Mouse (Mus musculus): ENCODE measurements at regions not wholly inside any gene's neighbourhood (a gene's known extent, or its start where the extent isn't known, plus 50 kb on each side); places are given as distances from the start of the nearest gene placed in this dataset.

GRCm38 (mm10) chr6:11796361-11796760 lies 110.9 kb downstream of the Ndufa4 start:
- no peak for ATAC-seq (ENCODE audit: low FRiP score)
- Histone ChIP-seq H3K36me3 (no peaks in the 10 kb centered on the region), H3K4me3 (replicated peaks) (no peak overlapping the region), H3K9ac (replicated peaks) (no peak overlapping the region), H3K27ac (replicated peaks) (no peak overlapping the region), H3K27me3 (replicated peaks) (no peaks in the 10 kb centered on the region), H3K4me1 (no peaks in the 10 kb centered on the region), H3K9me3 (replicated peaks) (no peaks in the 10 kb centered on the region), H3K4me2 (no peak overlapping the region)
- WGBS, result 78% methylated on average over 3 of the region's 3 CpGs

DNA sequence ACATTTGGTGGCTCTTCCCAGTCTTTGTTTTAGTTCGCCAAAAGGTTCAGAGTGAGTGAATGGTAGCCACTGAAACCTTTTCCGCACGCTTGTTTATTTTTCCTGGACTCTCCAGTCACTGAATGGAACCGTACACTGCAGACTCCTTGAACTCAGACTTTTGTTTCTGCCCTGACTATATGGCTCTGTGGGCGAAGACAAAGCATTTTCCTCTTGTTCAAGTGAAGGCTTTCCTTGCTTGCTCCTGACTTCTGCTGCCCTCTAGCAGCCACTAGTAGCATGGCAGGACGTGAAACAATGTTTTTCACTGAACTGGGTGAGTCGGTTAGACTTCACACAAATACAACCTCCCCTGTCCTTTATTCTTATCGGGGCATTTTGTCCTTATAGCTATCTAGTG lies 113.9 kb downstream of the Ndufa4 start:
- Histone ChIP-seq H3K27me3 (replicated peaks) (no peaks in the 10 kb centered on the region), H3K9ac (replicated peaks) (no peak overlapping the region), H3K4me3 (replicated peaks) (no peak overlapping the region), H3K27ac (replicated peaks) (no peak overlapping the region), H3K4me2 (peak overlapping the region; percentile 29), H3K36me3 (no peaks in the 10 kb centered on the region), H3K4me1 (no peaks in the 10 kb centered on the region), H3K9me3 (replicated peaks) (no peaks in the 10 kb centered on the region)
- ATAC-seq (ENCODE audit: low FRiP score), result peak; percentile 79
- 25% methylated on average over 8 of the region's 8 CpGs for WGBS

DNA sequence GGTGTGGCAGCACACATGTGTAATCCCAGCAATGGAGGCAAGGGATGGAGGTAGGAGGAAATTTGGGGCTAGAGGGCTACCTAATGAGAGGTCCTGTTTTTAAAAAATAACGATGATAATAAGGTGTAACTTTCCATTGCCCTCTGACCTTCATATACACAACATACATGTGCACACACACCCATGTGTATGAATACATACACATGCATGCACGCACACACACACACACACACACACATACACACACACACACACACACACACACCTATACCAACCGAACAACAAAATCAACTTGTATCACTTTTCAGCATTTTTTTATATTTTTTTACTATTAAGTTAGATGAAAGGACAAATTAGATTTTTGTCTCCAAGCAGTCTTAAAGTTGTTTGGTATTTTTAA lies 115.1 kb downstream of the Ndufa4 start:
- 97% methylated on average over 3 of the region's 3 CpGs for WGBS
- H3K9ac ChIP-seq (replicated peaks), result no peak overlapping the region
- ATAC-seq (ENCODE audit: low FRiP score), result no peak
- H3K4me2 ChIP-seq, result no peak overlapping the region
- H3K27me3 ChIP-seq (replicated peaks), result no peaks in the 10 kb centered on the region
- no peaks in the 10 kb centered on the region for H3K36me3 ChIP-seq
- H3K4me3 ChIP-seq (replicated peaks), result no peak overlapping the region
- no peak overlapping the region for H3K27ac ChIP-seq (replicated peaks)
- H3K4me1 ChIP-seq, result no peaks in the 10 kb centered on the region
- no peaks in the 10 kb centered on the region for H3K9me3 ChIP-seq (replicated peaks)

DNA sequence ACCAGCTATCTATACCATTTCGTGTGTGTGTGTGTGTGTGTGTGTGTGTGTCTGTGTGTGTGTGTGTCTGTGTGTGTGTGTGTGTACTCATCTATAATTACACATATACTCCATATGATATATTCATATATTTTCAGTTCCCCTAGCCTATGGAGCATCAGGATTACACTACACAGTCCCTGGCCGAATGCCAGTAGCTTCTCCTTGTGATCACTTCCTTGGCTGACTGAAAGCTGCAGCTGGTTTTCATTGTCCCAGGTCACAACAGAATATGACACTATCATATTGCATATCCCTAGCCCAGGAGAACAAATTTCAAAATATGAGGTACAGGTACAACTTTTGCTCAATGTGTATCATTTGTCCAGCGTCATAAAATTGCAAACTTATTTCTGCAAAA lies 116.2 kb downstream of the Ndufa4 start:
- no peak for ATAC-seq (ENCODE audit: low FRiP score)
- H3K36me3 ChIP-seq, result no peaks in the 10 kb centered on the region
- no peak overlapping the region for H3K4me2 ChIP-seq
- H3K27me3 ChIP-seq (replicated peaks), result no peaks in the 10 kb centered on the region
- H3K27ac ChIP-seq (replicated peaks), result no peak overlapping the region
- no peaks in the 10 kb centered on the region for H3K9me3 ChIP-seq (replicated peaks)
- no peak overlapping the region for H3K9ac ChIP-seq (replicated peaks)
- no peaks in the 10 kb centered on the region for H3K4me1 ChIP-seq
- WGBS, result 81% methylated on average over 3 of the region's 3 CpGs
- no peak overlapping the region for H3K4me3 ChIP-seq (replicated peaks)

DNA sequence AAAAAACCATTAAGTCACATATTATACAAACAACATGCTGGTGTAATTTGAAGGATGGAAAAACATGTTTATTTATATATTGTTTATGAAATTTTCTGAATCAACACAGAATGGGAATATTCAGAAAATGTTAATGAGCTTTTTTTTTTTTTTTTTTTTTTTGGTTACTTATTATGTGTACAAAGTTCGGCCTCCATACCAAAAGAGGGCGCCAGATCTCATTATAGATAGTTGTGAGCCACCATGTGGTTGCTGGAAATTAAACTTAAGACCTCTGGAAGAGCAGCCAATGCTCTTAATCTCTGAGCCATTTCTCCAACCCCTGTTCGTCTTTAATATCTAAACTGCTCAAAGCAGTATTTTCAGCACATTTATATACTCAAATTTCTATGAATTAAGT lies 133.3 kb downstream of the Ndufa4 start:
- Histone ChIP-seq H3K4me1 (no peaks in the 10 kb centered on the region), H3K9ac (replicated peaks) (no peak overlapping the region), H3K4me3 (replicated peaks) (no peak overlapping the region), H3K27ac (replicated peaks) (no peak overlapping the region), H3K27me3 (replicated peaks) (no peaks in the 10 kb centered on the region), H3K9me3 (replicated peaks) (no peaks in the 10 kb centered on the region), H3K4me2 (no peak overlapping the region), H3K36me3 (no peaks in the 10 kb centered on the region)
- WGBS, result 93% methylated on average over 3 of the region's 3 CpGs
- ATAC-seq (ENCODE audit: low FRiP score), result no peak

DNA sequence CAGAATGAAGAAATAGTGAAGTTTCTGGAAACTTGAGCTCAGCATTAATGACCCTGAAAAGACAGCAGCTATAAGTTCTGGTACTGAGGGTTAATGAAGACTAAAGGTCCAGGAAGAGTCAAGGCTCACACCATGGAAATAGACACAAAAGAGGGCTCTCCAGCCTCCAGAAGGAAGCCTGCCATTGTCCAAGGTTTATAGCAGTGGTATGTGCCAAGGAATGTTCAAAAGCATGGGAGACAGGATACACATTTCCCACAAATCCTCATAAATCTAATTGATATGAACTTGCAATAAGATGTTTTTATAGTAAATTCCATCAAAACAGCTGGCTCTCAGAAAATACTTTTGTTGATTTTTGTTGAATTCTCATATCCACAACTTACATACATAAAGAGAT lies 144.4 kb downstream of the Ndufa4 start:
- no peaks in the 10 kb centered on the region for H3K36me3 ChIP-seq
- H3K4me1 ChIP-seq, result no peaks in the 10 kb centered on the region
- no peak overlapping the region for H3K9ac ChIP-seq (replicated peaks)
- H3K4me3 ChIP-seq (replicated peaks), result no peak overlapping the region
- H3K4me2 ChIP-seq, result no peak overlapping the region
- H3K9me3 ChIP-seq (replicated peaks), result no peaks in the 10 kb centered on the region
- no peak for ATAC-seq (ENCODE audit: low FRiP score)
- H3K27me3 ChIP-seq (replicated peaks), result no peaks in the 10 kb centered on the region
- no peak overlapping the region for H3K27ac ChIP-seq (replicated peaks)

DNA sequence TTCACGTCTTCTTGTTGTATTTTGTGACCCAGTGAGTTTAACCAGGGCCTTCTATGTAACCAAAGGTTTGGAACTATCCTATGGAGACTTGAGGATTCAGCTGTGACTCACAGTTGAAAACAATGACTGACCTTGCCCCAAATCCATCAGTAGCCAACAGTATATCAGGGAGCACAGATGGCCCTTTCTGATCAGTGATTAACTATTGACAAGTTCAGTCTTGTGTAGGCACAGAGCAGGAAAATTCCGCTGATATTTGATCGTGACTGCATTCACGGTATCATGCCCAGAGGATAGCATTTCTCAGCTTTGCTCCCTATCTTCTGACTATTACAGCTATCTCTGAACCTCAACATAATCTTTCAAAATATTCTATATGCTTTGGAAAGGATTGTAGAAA lies 169.6 kb downstream of the Ndufa4 start:
- no peak overlapping the region for H3K4me2 ChIP-seq
- ATAC-seq (ENCODE audit: low FRiP score), result no peak
- H3K4me1 ChIP-seq, result no peaks in the 10 kb centered on the region

GRCm38 (mm10) chr6:11731126-11731525 lies 176.2 kb downstream of the Ndufa4 start:
- no peak for ATAC-seq (ENCODE audit: low FRiP score)
- H3K4me3 ChIP-seq (replicated peaks), result no peak overlapping the region
- H3K27me3 ChIP-seq (replicated peaks), result no peaks in the 10 kb centered on the region
- H3K9ac ChIP-seq (replicated peaks), result no peak overlapping the region
- H3K36me3 ChIP-seq, result no peaks in the 10 kb centered on the region
- H3K4me2 ChIP-seq, result no peak overlapping the region
- peaks cover 3% of the 10 kb centered on the region; the same call in 1 of the 2 replicates for H3K4me1 ChIP-seq
- no peak overlapping the region for H3K27ac ChIP-seq (replicated peaks)
- no peaks in the 10 kb centered on the region for H3K9me3 ChIP-seq (replicated peaks)

More for the DNA sequence above, 169.6 kb downstream of the Ndufa4 start:
- Histone ChIP-seq H3K36me3 (no peaks in the 10 kb centered on the region), H3K9ac (replicated peaks) (no peak overlapping the region), H3K27me3 (replicated peaks) (no peaks in the 10 kb centered on the region), H3K4me3 (replicated peaks) (no peak overlapping the region), H3K27ac (replicated peaks) (no peak overlapping the region), H3K9me3 (replicated peaks) (no peaks in the 10 kb centered on the region)
- 84% methylated on average over 4 of the region's 4 CpGs for WGBS

GRCm38 (mm10) chr6:11730667-11731066 lies 176.6 kb downstream of the Ndufa4 start:
- H3K9ac ChIP-seq (replicated peaks), result no peak overlapping the region
- no peaks in the 10 kb centered on the region for H3K36me3 ChIP-seq
- no peak overlapping the region for H3K4me3 ChIP-seq (replicated peaks)
- no peaks in the 10 kb centered on the region for H3K27me3 ChIP-seq (replicated peaks)
- H3K4me2 ChIP-seq, result no peak overlapping the region
- no peak overlapping the region for H3K27ac ChIP-seq (replicated peaks)
- ATAC-seq (ENCODE audit: low FRiP score), result no peak
- H3K4me1 ChIP-seq, result peaks cover 3% of the 10 kb centered on the region; the same call in 1 of the 2 replicates
- WGBS, result 66% methylated on average over 2 of the region's 2 CpGs
- H3K9me3 ChIP-seq (replicated peaks), result no peaks in the 10 kb centered on the region

- H3K4me1 ChIP-seq, result peaks cover 3% of the 10 kb centered on the region; the same call in 1 of the 2 replicates
- no peak overlapping the region for H3K9ac ChIP-seq (replicated peaks)
- no peak for ATAC-seq (ENCODE audit: low FRiP score)
- no peak overlapping the region for H3K4me2 ChIP-seq
- H3K36me3 ChIP-seq, result no peaks in the 10 kb centered on the region
- H3K9me3 ChIP-seq (replicated peaks), result no peaks in the 10 kb centered on the region
- 83% methylated on average over 1 of the region's 1 CpGs for WGBS
- no peaks in the 10 kb centered on the region for H3K27me3 ChIP-seq (replicated peaks)
- no peak overlapping the region for H3K27ac ChIP-seq (replicated peaks)
- H3K4me3 ChIP-seq (replicated peaks), result no peak overlapping the region
Observed at GRCm38 (mm10) chr6:11727806-11728205, 179.5 kb downstream of the Ndufa4 start.

DNA sequence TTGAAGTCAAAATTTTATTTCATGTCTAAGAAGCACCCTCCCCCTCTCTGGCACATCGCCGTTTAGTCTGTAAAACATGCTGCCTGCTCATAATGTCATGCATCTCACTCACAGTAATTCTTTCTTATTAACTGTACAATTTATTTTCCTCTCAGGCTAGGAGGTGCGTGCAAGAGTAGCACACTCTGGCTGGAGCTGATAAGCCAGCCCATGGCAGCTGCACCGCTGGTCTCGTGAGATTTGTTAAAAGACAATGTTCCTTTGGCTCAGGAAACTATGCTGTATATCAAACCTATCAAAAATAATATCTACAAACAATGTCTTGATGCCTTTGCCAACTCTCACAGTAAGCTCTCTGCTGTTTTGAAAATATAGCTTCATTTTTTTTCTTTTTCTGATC lies 179.9 kb downstream of the Ndufa4 start:
- H3K27me3 ChIP-seq (replicated peaks), result no peaks in the 10 kb centered on the region
- H3K9ac ChIP-seq (replicated peaks), result no peak overlapping the region
- 48% methylated on average over 5 of the region's 5 CpGs for WGBS
- ATAC-seq (ENCODE audit: low FRiP score), result peak; percentile 66
- H3K36me3 ChIP-seq, result no peaks in the 10 kb centered on the region
- H3K27ac ChIP-seq (replicated peaks), result 0 out of 2 replicates have a peak overlapping the region, but pooled peaks have one; percentile 23
- H3K9me3 ChIP-seq (replicated peaks), result no peaks in the 10 kb centered on the region
- H3K4me3 ChIP-seq (replicated peaks), result no peak overlapping the region
- peaks cover 3% of the 10 kb centered on the region; the same call in 1 of the 2 replicates for H3K4me1 ChIP-seq
- peak overlapping the region; percentile 26; the same call in 1 of the 2 replicates for H3K4me2 ChIP-seq

DNA sequence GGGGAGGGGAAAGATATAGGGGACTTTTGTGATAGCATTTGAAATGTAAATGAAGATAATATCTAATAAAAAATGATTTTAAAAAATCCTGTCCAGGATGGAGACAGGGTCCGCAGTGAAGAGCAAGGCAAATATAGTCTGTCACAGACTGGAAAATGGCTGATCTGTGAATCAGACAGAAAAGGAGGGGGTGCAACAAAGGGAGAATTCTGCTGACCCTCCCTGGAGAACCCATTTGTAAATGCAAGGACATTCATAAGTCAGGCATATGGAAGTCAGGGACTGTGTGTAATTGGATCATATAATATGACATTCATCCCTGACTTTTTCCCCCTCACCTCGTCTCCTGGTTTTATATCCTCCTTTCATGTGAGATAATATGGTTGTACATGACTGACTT lies 183.8 kb downstream of the Ndufa4 start:
- no peaks in the 10 kb centered on the region for H3K9me3 ChIP-seq (replicated peaks)
- no peak overlapping the region for H3K27ac ChIP-seq (replicated peaks)
- no peak overlapping the region for H3K4me2 ChIP-seq
- peaks cover 3% of the 10 kb centered on the region; the same call in 1 of the 2 replicates for H3K4me1 ChIP-seq
- H3K4me3 ChIP-seq (replicated peaks), result no peak overlapping the region
- ATAC-seq (ENCODE audit: low FRiP score), result no peak; the same call in 1 of the 2 replicates
- no peaks in the 10 kb centered on the region for H3K36me3 ChIP-seq
- WGBS, result 61% methylated on average over 2 of the region's 2 CpGs
- H3K9ac ChIP-seq (replicated peaks), result no peak overlapping the region
- H3K27me3 ChIP-seq (replicated peaks), result no peaks in the 10 kb centered on the region

- Histone ChIP-seq H3K4me3 (replicated peaks) (no peak overlapping the region), H3K9ac (replicated peaks) (no peak overlapping the region), H3K4me1 (no peaks in the 10 kb centered on the region), H3K27ac (replicated peaks) (no peak overlapping the region), H3K9me3 (replicated peaks) (no peaks in the 10 kb centered on the region), H3K4me2 (no peak overlapping the region), H3K36me3 (no peaks in the 10 kb centered on the region), H3K27me3 (replicated peaks) (no peaks in the 10 kb centered on the region)
- 65% methylated on average over 4 of the region's 4 CpGs for WGBS
- no peak for ATAC-seq (ENCODE audit: low FRiP score)
Observed at GRCm38 (mm10) chr6:11720274-11720673, 187.0 kb downstream of the Ndufa4 start.
